Mouse (Mus musculus) macrophage (primary cell): ENCODE measurements around the gene Rpl36a-ps1. TPM values are rescaled to one million over a fixed set of nuclear protein-coding genes. Genes with fewer than 3 reads are reported as not detected.
"Not testable (repeated sequence)": the region's sequence is repeated elsewhere in the genome, so short reads cannot be mapped to it uniquely, and the experiment has no call there.

Experiments
- H3K27ac ChIP-seq: fragments of 350-480 bp; formaldehyde crosslinking; 2 replicates; pipeline ENCODE4 v1.9.0; 2021
- H3K36me3 ChIP-seq: fragments of 350-480 bp; formaldehyde crosslinking; 2 replicates; pipeline ENCODE4 v1.9.0; 2021; ENCODE audit errors: inconsistent target
- H3K4me3 ChIP-seq: fragments of 350-480 bp; formaldehyde crosslinking; 2 replicates; pipeline ENCODE4 v1.9.0; 2021; ENCODE audit errors: inconsistent target
- H3K79me2 ChIP-seq: fragments of 350-480 bp; formaldehyde crosslinking; 2 replicates; pipeline ENCODE4 v1.9.0; 2021; ENCODE audit errors: inconsistent target
- WGBS: methylation state at CpG from one replicate; pipeline ENCODE4 v1.1.7; 2026; ENCODE audit warnings: inconsistent platforms; ENCODE audit not compliant: missing documents; 5-methylcytosine and 5-hydroxymethylcytosine counted together
- polyA plus RNA-seq: library from polyadenylated mRNA; stranded (reverse); fragments of 250-400 nt; gene quantifications from 3 replicates; pipeline ENCODE4 v1.2.4, GENCODE M21; 2018; ENCODE audit warnings: inconsistent platforms
- total RNA-seq, 78 experiments: library from RNA; depleted of rRNA; stranded (reverse); fragments of 250-400 nt; gene quantifications; 1 replicate in 9 of 78; 2 replicates in 24 of 78; 3 replicates in 43 of 78; 4 replicates in 2 of 78; pipeline ENCODE4 v1.2.4; 2018; ENCODE audit warnings: inconsistent platforms in 56 of 78

Gene Rpl36a-ps1
- not detected for total RNA-seq (2018; cell fraction: chromatin; rRNA removed)
- 1 to 10 TPM in 21 of 26 experiments, under 1 TPM in 4, not detected in 1; 0.71 to 9.0 (median 2.0) TPM for total RNA-seq (2018; cell fraction: cytosol; rRNA removed)
- not detected for total RNA-seq (2018; cell fraction: nucleus; rRNA removed)
- polyA plus RNA-seq, result 1.2 to 3.4 TPM (median 1.4 TPM) in 3 replicates

- Histone ChIP-seq H3K79me2 (no peaks in the 10 kb centered on the region), H3K4me3 (no peak within 1 kb of the TSS), H3K36me3 (no peaks in the 10 kb centered on the region), H3K27ac (no peak within 1 kb of the TSS)
- WGBS, result 99% methylated on average over 7 of the region's 7 CpGs
Observed at GRCm38 (mm10) chr14:98994218-98994617, at the start of gene Rpl36a-ps1. Gene Rpl36a-ps1 (minus strand): TSS chr14:98994318.

GRCm38 (mm10) chr14:99043499-99043898 is 49.4 kb upstream of the Rpl36a-ps1 start:
- peaks cover 70% of the 10 kb centered on the region for H3K79me2 ChIP-seq
- H3K27ac ChIP-seq, result no peak overlapping the region
- 100% methylated on average over 1 of the region's 1 CpGs for WGBS
- H3K36me3 ChIP-seq, result 0 out of 2 replicates have a peak, but pooled peaks cover 5% of the 10 kb centered on the region
- H3K4me3 ChIP-seq, result no peak overlapping the region

- Histone ChIP-seq H3K4me3 (no peak overlapping the region), H3K79me2 (peaks cover 91% of the 10 kb centered on the region), H3K36me3 (0 out of 2 replicates have a peak, but pooled peaks cover 6% of the 10 kb centered on the region), H3K27ac (no peak overlapping the region)
- 23% methylated on average over 4 of the region's 4 CpGs for WGBS
Observed at GRCm38 (mm10) chr14:99041416-99041815, 47.3 kb upstream of the Rpl36a-ps1 start.

GRCm38 (mm10) chr14:99039308-99039707 is 45.2 kb upstream of the Rpl36a-ps1 start:
- not testable (repeated sequence) for H3K27ac ChIP-seq, H3K4me3 ChIP-seq, H3K36me3 ChIP-seq
- 98% methylated on average over 5 of the region's 5 CpGs for WGBS
- peaks cover 83% of the 10 kb centered on the region for H3K79me2 ChIP-seq

GRCm38 (mm10) chr14:99037703-99038102 is 43.6 kb upstream of the Rpl36a-ps1 start:
- peaks cover 67% of the 10 kb centered on the region for H3K79me2 ChIP-seq

GRCm38 (mm10) chr14:99036039-99036438 is 41.9 kb upstream of the Rpl36a-ps1 start:
- H3K79me2 ChIP-seq, result peaks cover 50% of the 10 kb centered on the region
- H3K4me3 ChIP-seq, result no peak overlapping the region
- H3K27ac ChIP-seq, result no peak overlapping the region
- H3K36me3 ChIP-seq, result peaks cover 15% of the 10 kb centered on the region; the same call in 1 of the 2 replicates
- 46% methylated on average over 4 of the region's 4 CpGs for WGBS

More at GRCm38 (mm10) chr14:99037703-99038102, 43.6 kb upstream of the Rpl36a-ps1 start:
- no peak overlapping the region for H3K27ac ChIP-seq
- H3K4me3 ChIP-seq, result no peak overlapping the region
- peaks cover 15% of the 10 kb centered on the region; the same call in 1 of the 2 replicates for H3K36me3 ChIP-seq
- 93% methylated on average over 2 of the region's 2 CpGs for WGBS

- Histone ChIP-seq H3K79me2 (peaks cover 38% of the 10 kb centered on the region), H3K36me3 (peaks cover 15% of the 10 kb centered on the region; the same call in 1 of the 2 replicates)
- 93% methylated on average over 7 of the region's 8 CpGs for WGBS
- not testable (repeated sequence) for H3K27ac ChIP-seq, H3K4me3 ChIP-seq
Observed at GRCm38 (mm10) chr14:99034851-99035250, 40.7 kb upstream of the Rpl36a-ps1 start.

- H3K4me3 ChIP-seq, result no peak overlapping the region
- 79% methylated on average over 4 of the region's 5 CpGs for WGBS
- H3K27ac ChIP-seq, result no peak overlapping the region
- peaks cover 15% of the 10 kb centered on the region for H3K79me2 ChIP-seq
- peaks cover 9% of the 10 kb centered on the region; the same call in 1 of the 2 replicates for H3K36me3 ChIP-seq
Observed at GRCm38 (mm10) chr14:99032596-99032995, 38.5 kb upstream of the Rpl36a-ps1 start.

- Histone ChIP-seq H3K4me3 (no peak overlapping the region), H3K27ac (no peak overlapping the region), H3K36me3 (peaks cover 9% of the 10 kb centered on the region; the same call in 1 of the 2 replicates), H3K79me2 (peaks cover 4% of the 10 kb centered on the region; the same call in 1 of the 2 replicates)
- WGBS, result 84% methylated on average over 5 of the region's 5 CpGs
Observed at GRCm38 (mm10) chr14:99031337-99031873, 37.3 kb upstream of the Rpl36a-ps1 start.

- H3K4me3 ChIP-seq, result no peak overlapping the region
- peaks cover 9% of the 10 kb centered on the region; the same call in 1 of the 2 replicates for H3K36me3 ChIP-seq
- no peak overlapping the region for H3K27ac ChIP-seq
- H3K79me2 ChIP-seq, result no peaks in the 10 kb centered on the region
- 68% methylated on average over 5 of the region's 5 CpGs for WGBS
Observed at GRCm38 (mm10) chr14:99029987-99030386, 35.9 kb upstream of the Rpl36a-ps1 start.

- 54% methylated on average over 12 of the region's 12 CpGs for WGBS
- Histone ChIP-seq H3K36me3 (no peaks in the 10 kb centered on the region), H3K79me2 (no peaks in the 10 kb centered on the region), H3K4me3 (no peak overlapping the region), H3K27ac (no peak overlapping the region)
Observed at GRCm38 (mm10) chr14:99022346-99023086, 28.4 kb upstream of the Rpl36a-ps1 start.

GRCm38 (mm10) chr14:99019136-99019808 is 25.2 kb upstream of the Rpl36a-ps1 start:
- whole genome bisulfite sequencing, result 94% methylated on average over 8 of the region's 10 CpGs
- H3K4me3 ChIP-seq, result no peak overlapping the region
- no peaks in the 10 kb centered on the region for H3K36me3 ChIP-seq
- H3K79me2 ChIP-seq, result no peaks in the 10 kb centered on the region
- H3K27ac ChIP-seq, result no peak overlapping the region

- Histone ChIP-seq H3K4me3 (no peak overlapping the region), H3K27ac (no peak overlapping the region), H3K79me2 (no peaks in the 10 kb centered on the region), H3K36me3 (no peaks in the 10 kb centered on the region)
- WGBS, result 89% methylated on average over 7 of the region's 7 CpGs
Observed at GRCm38 (mm10) chr14:99018691-99019090, 24.6 kb upstream of the Rpl36a-ps1 start.

- Histone ChIP-seq H3K79me2 (no peaks in the 10 kb centered on the region), H3K36me3 (no peaks in the 10 kb centered on the region), H3K27ac (no peak overlapping the region), H3K4me3 (no peak overlapping the region)
- WGBS, result 11% methylated on average over 2 of the region's 2 CpGs
Observed at GRCm38 (mm10) chr14:99010920-99011313, 16.8 kb upstream of the Rpl36a-ps1 start.
